In genomic region chr16:48570354-48570753, GRCm38 (mm10) we compare ENCODE assay signal across 9 mouse cellular contexts.
DNase-seq lines count a peak whose midpoint lies in the region; ATAC-seq and TF ChIP-seq lines count a peak whose summit lies in the region.
"Had no signal": no experiment of that assay in that cellular context is flagged by ENCODE, and none has a peak within 500 bp of the region (broad histone marks: within the 10 kb centered on the region; RNA-seq: fewer than 3 reads in every experiment).

No protein-coding gene starts in this region.

- TF ChIP-seq EP300 in heart, adult 2 months (IDR thresholded peaks at IDR 0.05; ENCODE audit: insufficient read depth, low read depth, low read length), result no peak

- TF ChIP-seq POLR2A in heart, adult 2 months (IDR thresholded peaks at IDR 0.05; ENCODE audit: insufficient read depth, low read depth, low read length), result no peak
- TF ChIP-seq POLR2A in kidney, adult 2 months (IDR thresholded peaks at IDR 0.05; ENCODE audit: low read depth, low read length), result no peak

- intact Hi-C loops in heart, adult 2 months (cut with DNase I), result no loop called here

- no peaks in the 10 kb centered on the region for H3K36me3 ChIP-seq in heart, adult 2 months (ENCODE audit: control insufficient read depth, insufficient read depth, low read length)
- no peaks in the 10 kb centered on the region for H3K36me3 ChIP-seq in kidney, adult 2 months (ENCODE audit: control insufficient read depth, insufficient read depth, low read length)
- H3K36me3 ChIP-seq in limb, embryonic 11.5 days (ENCODE audit: control insufficient read depth, insufficient read depth, low read length), result no peaks in the 10 kb centered on the region
- H3K36me3 ChIP-seq in stomach, embryonic 14.5 days (ENCODE audit: control insufficient read depth, insufficient read depth, low read length), result no peaks in the 10 kb centered on the region

- WGBS in heart, adult 2 months, result 18% methylated on average over 9 of the region's 9 CpGs
- WGBS in kidney, adult 2 months, result 8% methylated on average over 9 of the region's 9 CpGs
- WGBS in limb, embryonic 11.5 days, result 13% methylated on average over 9 of the region's 9 CpGs
- WGBS in stomach, embryonic 14.5 days, result 13% methylated on average over 9 of the region's 9 CpGs

- H3K4me1 ChIP-seq in heart, adult 2 months (ENCODE audit: control insufficient read depth, insufficient read depth, low read length), result no peaks in the 10 kb centered on the region
- H3K4me1 ChIP-seq in kidney, adult 2 months (ENCODE audit: control insufficient read depth, insufficient read depth, low read length), result no peaks in the 10 kb centered on the region
- no peaks in the 10 kb centered on the region for H3K4me1 ChIP-seq in limb, embryonic 11.5 days (ENCODE audit: control insufficient read depth, insufficient read depth, low read length)
- H3K4me1 ChIP-seq in stomach, embryonic 14.5 days (ENCODE audit: control insufficient read depth, insufficient read depth, low read length), result no peaks in the 10 kb centered on the region

- no peaks in the 10 kb centered on the region for H3K9me3 ChIP-seq in limb, embryonic 11.5 days (ENCODE audit: control insufficient read depth, low read length)
- H3K9me3 ChIP-seq in stomach, embryonic 14.5 days (ENCODE audit: control insufficient read depth, low read depth, low read length), result no peaks in the 10 kb centered on the region

- no peak overlapping the region for H3K4me2 ChIP-seq in limb, embryonic 11.5 days (ENCODE audit: low read depth, severe bottlenecking)
- no peak overlapping the region for H3K4me2 ChIP-seq in stomach, embryonic 14.5 days (replicated peaks; ENCODE audit: low read depth, low read length)

- no peaks in the 10 kb centered on the region for H3K27me3 ChIP-seq in heart, adult 2 months (ENCODE audit: control insufficient read depth, insufficient read depth, low read length)
- H3K27me3 ChIP-seq in kidney, adult 2 months (replicated peaks; ENCODE audit: control insufficient read depth, insufficient read depth, low read length), result no peaks in the 10 kb centered on the region
- H3K27me3 ChIP-seq in limb, embryonic 11.5 days (ENCODE audit: control insufficient read depth, insufficient read depth, low read length), result no peaks in the 10 kb centered on the region
- H3K27me3 ChIP-seq in stomach, embryonic 14.5 days (ENCODE audit: control insufficient read depth, insufficient read depth, low read length), result no peaks in the 10 kb centered on the region

- H3K27ac ChIP-seq in heart, adult 2 months, result no peak overlapping the region
- no peak overlapping the region for H3K27ac ChIP-seq in kidney, adult 2 months (ENCODE audit: insufficient read depth, low read depth, low read length)
- no peak overlapping the region for H3K27ac ChIP-seq in limb, embryonic 11.5 days (replicated peaks; ENCODE audit: low read depth, low read length)
- H3K27ac ChIP-seq in stomach, embryonic 14.5 days (ENCODE audit: low read length), result no peak overlapping the region

- TF ChIP-seq CTCF in heart, adult 2 months (IDR thresholded peaks at IDR 0.05), result peak; percentile 92
- peak; percentile 91 for TF ChIP-seq CTCF in kidney, adult 2 months (conservative IDR thresholded peaks at IDR 0.05; ENCODE audit: insufficient read depth, insufficient read length, low read depth, low read length)

- H3K9ac ChIP-seq in heart, adult 2 months (ENCODE audit: low read depth, low read length), result no peak overlapping the region
- no peak overlapping the region for H3K9ac ChIP-seq in limb, embryonic 11.5 days (ENCODE audit: low read length)
- no peak overlapping the region for H3K9ac ChIP-seq in stomach, embryonic 14.5 days (replicated peaks; ENCODE audit: low read depth, low read length)

- DNase-seq in heart, adult 2 months, result peak; percentile 37 to 64
- no peak for DNase-seq in heart, adult 11 months
- peak; percentile 74 for DNase-seq in cerebellum, adult 8-10 months
- DNase-seq in frontal cortex, postnatal 10 days (ENCODE audit: low spot score in 2 of 2), result peak; percentile 12 to 66
- DNase-seq in kidney, adult 2 months, result peak; percentile 72
- DNase-seq in limb, embryonic 11.5 days (ENCODE audit: low spot score), result peak; percentile 83
- DNase-seq in naive thymus-derived CD4-positive, alpha-beta T cell, adult 2 months (ENCODE audit: low read depth), result peak; percentile 67

- no peak overlapping the region for H3K4me3 ChIP-seq in heart, adult 2 months
- no peak overlapping the region for H3K4me3 ChIP-seq in kidney, adult 2 months (ENCODE audit: insufficient read depth, low read depth, low read length)
- no peak overlapping the region for H3K4me3 ChIP-seq in limb, embryonic 11.5 days (ENCODE audit: low read depth, low read length)
- no peak overlapping the region for H3K4me3 ChIP-seq in stomach, embryonic 14.5 days (ENCODE audit: low read depth, low read length)
- H3K4me3 ChIP-seq: myocyte had no signal

- no peaks in the 10 kb centered on the region for H3K79me2 ChIP-seq in heart, adult 2 months (replicated peaks; ENCODE audit: control insufficient read depth, insufficient read depth, low read length)

- ATAC-seq in limb, embryonic 11.5 days (ENCODE audit: insufficient number of reproducible peaks, low FRiP score, low TSS enrichment, low read depth), result 0 out of 2 replicates have a peak, but pooled peaks have one; percentile 44
- ATAC-seq in stomach, embryonic 14.5 days (ENCODE audit: insufficient number of reproducible peaks, insufficient read depth, low FRiP score, low read depth), result peak; percentile 69; the same call in 1 of the 2 replicates
